Mouse (Mus musculus): ENCODE data around the gene Lrrfip1. TPM values are rescaled to one million over a fixed set of nuclear protein-coding genes. Genes with fewer than 3 reads are reported as not detected.
A peak's percentile ranks its signal among the peaks of the same experiment; 100 is the strongest.

Gene Lrrfip1
- polyA plus RNA-seq, 1 experiment from 2014 or later = 88.9 TPM

DNA sequence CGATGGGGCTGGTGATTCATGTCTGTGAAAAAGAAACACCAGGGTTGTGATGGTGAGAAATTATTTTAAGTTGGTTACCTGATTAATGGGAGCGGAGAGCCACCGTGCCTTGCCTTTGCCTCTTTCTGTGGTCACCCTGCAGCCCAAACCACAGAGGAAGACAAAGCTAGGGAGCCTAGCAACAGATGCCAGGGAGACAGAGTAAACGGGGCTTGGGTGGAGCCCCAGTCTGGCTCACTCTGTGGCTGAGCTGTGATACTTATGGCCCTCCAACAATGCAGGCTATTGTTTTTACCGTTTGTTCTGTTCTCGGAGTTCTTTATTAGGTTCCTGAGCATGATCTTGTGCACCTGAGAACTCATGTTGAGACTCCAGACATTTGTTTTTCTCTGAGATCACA is 50.8 kb downstream of the Lrrfip1 start:
- Histone ChIP-seq H3K27ac (no peak overlapping the region), H3K79me2 (ENCODE audit: inconsistent target) (peaks cover 75% of the 10 kb centered on the region), H3K4me3 (ENCODE audit: inconsistent target) (no peak overlapping the region), H3K36me3 (ENCODE audit: inconsistent target) (no peaks in the 10 kb centered on the region)
- WGBS (ENCODE audit: missing documents) = 40% methylated on average over 6 of the region's 6 CpGs

- Histone ChIP-seq H3K79me2 (ENCODE audit: inconsistent target) (peaks cover 87% of the 10 kb centered on the region), H3K27ac (peak overlapping the region; percentile 87), H3K36me3 (ENCODE audit: inconsistent target) (no peaks in the 10 kb centered on the region), H3K4me3 (ENCODE audit: inconsistent target) (no peak overlapping the region; the same call in 1 of the 2 replicates)
- WGBS (ENCODE audit: missing documents) = 44% methylated on average over 8 of the region's 8 CpGs
Observed at GRCm38 (mm10) chr1:91051461-91052094, 53.0 kb downstream of the Lrrfip1 start.

DNA sequence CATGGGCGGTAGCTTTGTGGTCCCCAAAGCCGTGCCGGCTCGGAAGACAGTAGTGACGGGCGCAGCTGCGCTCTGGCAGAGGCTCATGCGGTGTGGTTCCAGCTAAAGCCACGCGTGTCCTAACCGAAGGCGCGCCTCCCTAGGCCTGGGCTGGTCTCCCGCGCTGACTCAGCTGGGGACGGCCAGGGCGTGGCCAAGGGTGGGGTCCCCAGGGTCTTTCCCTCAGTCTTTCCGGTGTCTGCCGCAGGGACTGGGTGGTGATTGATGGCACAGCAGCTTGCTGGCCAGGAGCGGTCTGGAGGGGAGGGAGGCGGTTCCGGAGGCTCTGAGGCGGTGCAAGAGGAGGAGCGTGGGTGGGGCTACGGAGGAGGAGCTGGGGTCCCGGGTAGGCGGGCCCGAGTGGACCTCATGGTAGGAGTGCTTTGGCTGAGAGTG is 54.2 kb downstream of the Lrrfip1 start:
- peak overlapping the region; percentile 87 for H3K27ac ChIP-seq
- 0% methylated on average over 24 of the region's 28 CpGs for WGBS (ENCODE audit: missing documents)
- H3K4me3 ChIP-seq (ENCODE audit: inconsistent target) = peak overlapping the region; percentile 93
- H3K36me3 ChIP-seq (ENCODE audit: inconsistent target) = no peaks in the 10 kb centered on the region
- peaks cover 87% of the 10 kb centered on the region for H3K79me2 ChIP-seq (ENCODE audit: inconsistent target)

DNA sequence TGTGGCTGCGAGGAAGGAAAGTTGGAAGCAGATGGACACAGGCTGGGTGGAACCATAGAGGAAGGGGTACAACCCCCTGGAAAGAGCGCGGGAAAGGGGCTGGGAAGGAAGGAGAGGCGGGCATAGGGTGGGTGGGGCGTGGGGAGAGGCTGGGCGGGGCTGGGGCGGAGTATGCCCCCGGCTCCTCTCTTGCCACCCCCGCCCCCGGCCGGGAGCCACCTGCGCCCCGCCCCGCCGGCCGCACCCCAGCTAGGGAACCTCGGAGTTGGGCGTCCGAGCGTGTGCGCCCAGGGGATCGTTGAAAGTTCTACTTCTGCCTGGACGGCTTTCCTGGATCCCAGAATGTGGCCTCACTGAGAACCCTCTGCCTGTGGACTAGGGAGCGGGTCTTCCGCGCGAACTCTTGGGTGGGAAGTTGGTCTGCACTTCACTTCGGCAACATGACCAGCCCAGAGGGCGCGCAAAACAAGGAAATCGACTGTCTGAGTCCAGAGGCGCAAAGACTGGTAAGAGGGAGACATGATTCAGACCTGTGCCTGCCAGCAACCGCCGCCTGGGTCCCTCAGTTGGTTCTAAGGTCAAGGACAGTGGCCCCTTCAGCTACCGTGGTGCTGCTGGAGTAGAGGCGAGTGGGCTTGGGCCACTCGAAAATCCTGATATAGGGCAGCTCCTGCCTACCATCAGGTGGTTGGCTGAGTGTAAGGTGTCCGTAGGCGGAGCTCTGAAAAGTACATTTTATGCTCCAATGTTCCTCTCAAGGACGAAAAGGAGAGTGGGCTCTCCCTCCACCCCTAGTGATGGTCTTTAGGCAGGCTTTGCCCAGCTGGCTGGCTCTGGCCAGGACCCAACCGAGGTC is 54.9 kb downstream of the Lrrfip1 start:
- Histone ChIP-seq H3K27ac (peak overlapping the region; percentile 87), H3K4me3 (ENCODE audit: inconsistent target) (peak overlapping the region; percentile 93), H3K79me2 (ENCODE audit: inconsistent target) (peaks cover 88% of the 10 kb centered on the region), H3K36me3 (ENCODE audit: inconsistent target) (no peaks in the 10 kb centered on the region)
- WGBS (ENCODE audit: missing documents) = 0% methylated on average over 31 of the region's 41 CpGs

DNA sequence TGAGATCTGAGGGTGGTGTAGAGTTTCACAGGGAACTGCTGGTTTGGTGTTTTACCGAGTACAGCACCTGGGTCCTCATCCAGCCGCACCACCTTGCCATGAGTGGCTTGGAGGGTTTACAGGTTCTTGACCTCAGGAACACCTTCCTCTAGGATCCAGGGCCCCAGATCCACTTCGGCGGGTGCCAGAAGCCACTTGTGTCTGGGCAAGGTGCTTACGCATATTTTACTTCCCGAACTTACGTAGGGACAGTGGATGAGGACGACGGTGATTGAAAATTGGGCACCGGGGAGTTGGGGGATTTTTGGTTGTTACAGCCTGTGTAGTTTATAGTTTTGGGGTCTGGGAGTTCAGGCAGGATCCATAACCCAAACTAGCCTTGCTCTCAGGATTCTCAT is 55.5 kb downstream of the Lrrfip1 start:
- Histone ChIP-seq H3K27ac (peak overlapping the region; percentile 87), H3K36me3 (ENCODE audit: inconsistent target) (no peaks in the 10 kb centered on the region), H3K79me2 (ENCODE audit: inconsistent target) (peaks cover 88% of the 10 kb centered on the region), H3K4me3 (ENCODE audit: inconsistent target) (peak overlapping the region; percentile 93)
- 0% methylated on average over 10 of the region's 10 CpGs for WGBS (ENCODE audit: missing documents)

GRCm38 (mm10) chr1:91054815-91055214 is 56.3 kb downstream of the Lrrfip1 start:
- 0% methylated on average over 3 of the region's 3 CpGs for WGBS (ENCODE audit: missing documents)
- H3K79me2 ChIP-seq (ENCODE audit: inconsistent target) = peaks cover 88% of the 10 kb centered on the region
- peak overlapping the region; percentile 87 for H3K27ac ChIP-seq
- H3K36me3 ChIP-seq (ENCODE audit: inconsistent target) = no peaks in the 10 kb centered on the region
- peak overlapping the region; percentile 93 for H3K4me3 ChIP-seq (ENCODE audit: inconsistent target)

DNA sequence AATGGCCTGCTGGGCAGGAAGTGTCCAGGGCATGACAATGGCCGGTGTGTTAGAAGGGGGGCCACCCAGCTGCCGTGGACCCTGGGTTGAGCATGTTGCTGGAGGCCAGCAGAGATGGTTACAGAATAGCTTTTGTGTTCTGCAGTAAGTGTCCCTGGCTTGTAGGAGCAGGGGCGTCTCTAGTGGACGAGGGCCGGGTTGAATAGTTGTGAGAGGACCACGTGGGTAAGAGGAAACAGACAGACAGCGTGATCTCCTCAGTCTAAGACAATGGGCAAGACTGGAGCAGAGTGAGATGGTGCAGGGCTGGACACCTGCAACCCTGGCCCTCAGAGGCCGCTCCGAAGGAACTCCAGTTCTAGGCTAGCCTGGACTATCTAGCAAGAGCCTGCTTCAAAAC is 57.2 kb downstream of the Lrrfip1 start:
- Histone ChIP-seq H3K27ac (peak overlapping the region; percentile 87), H3K79me2 (ENCODE audit: inconsistent target) (peaks cover 88% of the 10 kb centered on the region), H3K4me3 (ENCODE audit: inconsistent target) (peak overlapping the region; percentile 93), H3K36me3 (ENCODE audit: inconsistent target) (no peaks in the 10 kb centered on the region)
- WGBS (ENCODE audit: missing documents) = 6% methylated on average over 7 of the region's 9 CpGs

- Histone ChIP-seq H3K79me2 (ENCODE audit: inconsistent target) (peaks cover 88% of the 10 kb centered on the region), H3K36me3 (ENCODE audit: inconsistent target) (no peaks in the 10 kb centered on the region), H3K27ac (peak overlapping the region; percentile 87), H3K4me3 (ENCODE audit: inconsistent target) (no peak overlapping the region; the same call in 1 of the 2 replicates)
- 22% methylated on average over 8 of the region's 8 CpGs for WGBS (ENCODE audit: missing documents)
Observed at GRCm38 (mm10) chr1:91056416-91056815, 57.9 kb downstream of the Lrrfip1 start.

DNA sequence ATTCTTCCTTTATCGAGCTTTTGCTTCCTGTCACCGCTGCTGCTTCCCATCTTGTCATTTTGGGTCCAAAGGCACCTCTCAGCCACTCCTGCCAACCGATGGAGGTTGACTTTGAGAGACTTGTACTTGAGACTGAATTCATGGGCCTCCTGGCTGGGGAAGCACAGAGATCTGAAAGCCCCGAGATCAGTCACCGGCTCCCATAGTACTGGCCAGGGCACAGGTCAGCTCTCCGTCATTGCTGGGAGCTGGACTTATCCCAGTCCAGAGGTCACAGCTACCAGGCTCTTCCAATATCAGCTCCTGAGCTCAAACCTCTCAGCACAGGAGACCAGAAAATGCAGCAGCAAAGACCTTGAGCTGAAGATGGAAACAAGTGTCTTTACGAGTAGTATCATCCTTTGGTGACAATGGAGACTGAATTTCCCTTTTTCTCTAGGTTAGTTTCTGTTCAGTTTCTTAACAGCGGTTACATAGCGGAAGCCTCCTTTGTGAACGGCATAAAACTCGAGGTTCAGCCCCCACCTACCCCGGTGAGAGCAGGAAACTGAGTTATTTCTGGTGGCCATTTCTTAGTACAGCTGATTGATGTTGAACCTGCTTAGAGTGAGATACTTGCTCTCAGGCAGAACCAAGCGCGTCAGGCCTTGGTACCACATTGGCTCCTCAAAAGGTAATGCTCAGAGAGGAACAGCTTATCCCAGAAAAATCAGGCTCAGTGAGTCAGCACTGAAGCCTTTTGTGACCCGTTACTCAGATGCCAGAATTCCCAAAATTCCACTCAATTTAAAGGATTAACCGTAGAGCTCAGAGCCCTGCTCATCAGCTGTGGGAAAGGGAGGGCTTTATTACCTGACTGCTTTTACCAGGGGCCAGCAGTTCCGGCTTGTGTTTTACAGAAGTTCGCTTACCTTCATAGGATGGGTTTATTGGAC is 59.0 kb downstream of the Lrrfip1 start:
- Histone ChIP-seq H3K79me2 (ENCODE audit: inconsistent target) (peaks cover 92% of the 10 kb centered on the region), H3K27ac (peak overlapping the region; percentile 87), H3K4me3 (ENCODE audit: inconsistent target) (peak overlapping the region; percentile 24), H3K36me3 (ENCODE audit: inconsistent target) (no peaks in the 10 kb centered on the region)
- WGBS (ENCODE audit: missing documents) = 7% methylated on average over 18 of the region's 18 CpGs

DNA sequence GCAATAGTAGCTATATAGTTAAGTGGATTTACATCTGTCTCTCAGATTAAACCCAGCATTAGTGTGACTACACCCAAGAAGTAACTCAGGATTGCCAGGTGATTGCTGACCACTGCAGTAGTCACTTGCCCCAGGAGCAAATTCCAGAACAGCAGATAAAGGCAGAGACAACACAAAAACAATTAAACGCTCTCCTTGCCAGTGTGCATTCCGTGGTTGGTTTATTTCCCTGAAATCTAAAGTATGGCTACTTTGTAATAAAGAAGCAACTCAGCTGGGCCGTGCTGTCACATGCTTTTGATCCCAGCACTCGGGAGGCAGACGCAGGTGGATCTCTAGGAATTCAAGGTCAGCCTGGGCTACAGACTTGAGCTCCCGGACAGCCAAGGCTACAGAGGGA is 59.7 kb downstream of the Lrrfip1 start:
- Histone ChIP-seq H3K27ac (peak overlapping the region; percentile 87), H3K4me3 (ENCODE audit: inconsistent target) (peak overlapping the region; percentile 24; the same call in 1 of the 2 replicates), H3K79me2 (ENCODE audit: inconsistent target) (peaks cover 99% of the 10 kb centered on the region), H3K36me3 (ENCODE audit: inconsistent target) (no peaks in the 10 kb centered on the region)
- 71% methylated on average over 6 of the region's 6 CpGs for WGBS (ENCODE audit: missing documents)

DNA sequence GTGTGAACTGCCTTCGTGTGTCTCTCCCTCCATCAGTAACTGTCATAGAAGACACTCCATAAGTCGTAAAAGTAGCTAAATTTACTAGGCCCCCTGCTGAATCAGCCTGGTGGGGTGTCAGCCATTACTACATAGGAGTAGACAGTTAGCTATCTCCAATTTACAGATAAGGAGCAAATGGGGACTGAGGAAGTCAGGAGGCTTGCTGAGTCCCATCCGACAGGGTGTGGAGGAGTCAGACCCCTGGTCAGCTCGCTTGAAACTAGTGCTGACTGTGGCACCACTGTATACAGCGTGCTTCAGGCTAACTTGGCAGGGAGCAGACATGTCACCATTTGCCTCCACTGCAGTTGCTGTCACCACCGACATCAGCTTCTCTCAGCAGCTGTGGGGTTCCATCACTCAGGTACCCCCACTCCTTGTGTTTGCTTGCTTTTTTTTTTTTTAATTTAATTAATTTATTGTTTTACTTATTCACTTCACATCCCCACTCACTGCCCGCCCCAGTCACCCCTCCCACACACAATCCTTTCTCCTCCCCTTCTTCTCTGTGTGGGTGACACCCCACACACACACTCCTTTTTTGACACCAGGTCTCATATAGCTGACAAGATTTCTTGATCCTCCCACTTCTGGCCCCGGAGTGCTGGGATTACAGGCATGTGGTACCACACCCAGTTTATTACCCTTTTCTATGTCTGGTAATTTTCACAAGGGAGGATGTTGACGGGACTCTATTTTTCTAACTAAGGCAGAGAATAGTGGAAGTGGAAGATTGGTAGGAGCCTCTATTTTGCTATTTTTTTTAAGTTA is 61.5 kb downstream of the Lrrfip1 start:
- peaks cover 100% of the 10 kb centered on the region for H3K79me2 ChIP-seq (ENCODE audit: inconsistent target)
- no peaks in the 10 kb centered on the region for H3K36me3 ChIP-seq (ENCODE audit: inconsistent target)
- WGBS (ENCODE audit: missing documents) = 67% methylated on average over 9 of the region's 9 CpGs
- H3K27ac ChIP-seq = no peak overlapping the region
- no peak overlapping the region for H3K4me3 ChIP-seq (ENCODE audit: inconsistent target)

GRCm38 (mm10) chr1:91061105-91061504 is 62.6 kb downstream of the Lrrfip1 start:
- Histone ChIP-seq H3K27ac (no peak overlapping the region), H3K4me3 (ENCODE audit: inconsistent target) (no peak overlapping the region), H3K79me2 (ENCODE audit: inconsistent target) (peaks cover 100% of the 10 kb centered on the region), H3K36me3 (ENCODE audit: inconsistent target) (no peaks in the 10 kb centered on the region)
- 70% methylated on average over 4 of the region's 4 CpGs for WGBS (ENCODE audit: missing documents)

- WGBS (ENCODE audit: missing documents) = 5% methylated on average over 5 of the region's 5 CpGs
- Histone ChIP-seq H3K79me2 (ENCODE audit: inconsistent target) (peaks cover 100% of the 10 kb centered on the region), H3K27ac (peak overlapping the region; percentile 78), H3K4me3 (ENCODE audit: inconsistent target) (no peak overlapping the region), H3K36me3 (ENCODE audit: inconsistent target) (no peaks in the 10 kb centered on the region)
Observed at GRCm38 (mm10) chr1:91062363-91062762, 63.8 kb downstream of the Lrrfip1 start.
